Mouse (Mus musculus): ENCODE results near the gene Parp12. TPM values are rescaled to one million over a fixed set of nuclear protein-coding genes. Genes with fewer than 3 reads are reported as not detected.
A peak's percentile ranks its signal among the peaks of the same experiment; 100 is the strongest.

Parp12 gene
- 1 to 10 TPM; 4.8 to 7.7 TPM for total RNA-seq (2021)
- long read RNA-seq, experiment 1, partial matches to known transcripts = 1 of 6 reads
- long read RNA-seq, experiment 1, other reads (novel, unspliced or antisense) = 1 of 6 reads
- long read RNA-seq, experiment 2, transcript Parp12-201 (12 exons, 3,231 nt) = major isoform, 5 of 6 reads
- long read RNA-seq, experiment 2, partial matches to known transcripts = 0 of 6 reads
- long read RNA-seq, experiment 2, other reads (novel, unspliced or antisense) = 1 of 6 reads

DNA sequence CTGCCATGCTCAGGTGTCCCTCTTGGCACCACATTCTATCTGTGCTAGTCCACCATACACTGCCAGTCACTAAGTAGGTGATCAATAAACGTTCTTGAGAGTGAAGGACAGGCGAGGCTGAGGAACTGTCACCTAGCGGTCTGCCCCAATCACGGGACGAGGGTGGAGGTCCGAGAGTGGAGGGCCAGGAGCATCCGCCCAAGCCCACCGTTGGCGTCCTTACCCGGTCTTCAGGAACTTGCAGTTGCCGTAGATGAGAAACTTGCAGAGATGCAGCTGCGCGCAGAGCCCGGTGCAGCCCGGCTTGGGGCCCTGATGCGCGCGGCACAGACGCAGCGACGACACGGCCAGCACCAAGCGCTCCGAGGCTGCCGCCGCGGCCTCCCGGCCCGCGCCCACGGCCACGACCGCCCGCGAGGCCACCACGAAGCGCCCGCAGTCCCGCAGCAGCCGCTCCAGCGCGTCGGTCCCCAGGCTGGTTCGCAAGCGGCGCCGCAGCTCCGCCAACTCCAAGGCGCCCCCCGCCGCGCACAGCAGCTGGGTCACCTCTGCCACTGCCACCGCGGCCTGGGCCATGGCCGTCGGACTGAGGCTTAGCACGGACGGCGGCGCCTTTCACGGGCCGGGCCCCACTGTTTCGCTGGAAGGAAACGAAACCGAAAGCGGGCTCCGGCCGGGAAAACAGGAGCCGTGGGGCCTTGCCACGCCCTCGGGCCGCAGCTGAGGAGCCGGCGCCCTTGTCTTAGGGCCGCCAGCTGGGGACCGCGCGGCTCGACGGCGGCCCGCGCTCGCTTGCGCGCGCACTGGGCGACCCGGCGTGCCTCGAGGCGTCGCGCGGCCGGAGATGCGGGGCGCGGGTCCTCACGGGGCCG is at the start of gene Parp12:
Gene Parp12, minus strand, starts transcription at position 766 of the 872 bp plus-strand sequence.
- no peak for TF ChIP-seq CTCF (conservative IDR thresholded peaks at IDR 0.05)
- H3K27ac ChIP-seq = peak within 1 kb of the TSS; percentile 76
- peak; percentile 19 to 32 for DNase-seq (ENCODE audit: low spot score in 2 of 2)
- peak within 1 kb of the TSS; percentile 58 for H3K4me3 ChIP-seq

DNA sequence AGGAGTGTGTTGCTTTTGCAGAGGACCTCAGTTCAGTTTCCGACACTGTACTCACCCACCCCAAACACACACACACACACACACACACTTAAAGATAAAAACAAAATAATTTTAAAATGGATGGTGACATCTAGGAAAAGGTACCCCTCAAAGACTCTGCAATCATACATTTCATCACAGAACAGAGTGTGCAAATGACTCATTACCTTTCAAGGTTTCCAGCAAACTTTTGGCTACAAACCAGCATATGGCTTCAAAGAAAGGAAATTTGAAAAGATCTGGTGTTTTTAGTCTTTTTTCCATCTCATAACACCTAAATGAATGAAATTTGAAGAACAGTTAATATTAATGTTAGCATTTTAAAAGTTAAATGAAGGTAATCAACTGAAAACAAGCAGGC is 46.7 kb upstream of the Parp12 start:
- Histone ChIP-seq H3K27ac (no peak overlapping the region), H3K4me3 (no peak overlapping the region)
- no peak for DNase-seq (ENCODE audit: low spot score in 2 of 2)
- no peak for TF ChIP-seq CTCF (conservative IDR thresholded peaks at IDR 0.05)

DNA sequence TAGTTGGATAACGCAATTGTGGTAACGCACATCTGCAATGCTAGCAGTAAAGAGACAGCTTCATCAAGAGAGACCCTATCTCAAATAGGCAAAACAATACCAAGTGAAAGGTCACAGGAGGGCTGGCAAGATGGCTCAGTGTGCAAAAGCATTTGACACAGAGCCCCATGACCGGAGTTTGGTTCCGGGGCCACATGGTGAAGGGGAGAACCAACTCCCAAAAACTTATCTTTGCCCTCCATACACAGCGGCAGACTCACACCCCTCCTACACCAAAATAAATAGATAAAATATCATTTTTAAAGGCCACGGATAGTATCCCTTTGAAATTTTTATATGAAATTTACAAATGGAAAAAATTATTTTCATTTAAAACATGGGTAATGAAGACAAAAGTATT is 43.8 kb upstream of the Parp12 start:
- H3K27ac ChIP-seq = no peak overlapping the region
- TF ChIP-seq CTCF (conservative IDR thresholded peaks at IDR 0.05) = no peak

DNA sequence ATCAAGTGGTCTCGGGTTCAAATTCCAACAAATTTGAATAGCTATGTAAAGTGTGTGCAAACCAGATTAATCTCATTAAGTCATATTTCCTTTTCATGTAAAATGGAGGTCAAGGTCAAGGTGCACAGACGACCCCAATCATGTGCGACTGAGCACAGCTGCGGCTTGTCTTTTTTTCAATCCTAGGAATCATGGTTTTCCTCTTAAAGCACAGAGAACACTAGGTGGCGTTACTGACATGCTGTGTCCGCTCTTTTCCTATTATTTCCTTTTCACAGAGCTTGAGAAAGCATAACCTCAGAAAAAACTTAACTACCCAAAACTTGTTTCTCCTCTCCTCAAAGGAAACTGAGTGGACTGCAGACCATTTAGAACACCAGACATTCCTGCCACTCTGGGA is 27.9 kb upstream of the Parp12 start:
- no peak for DNase-seq (ENCODE audit: low spot score in 2 of 2)
- no peak overlapping the region for H3K4me3 ChIP-seq
- TF ChIP-seq CTCF (conservative IDR thresholded peaks at IDR 0.05) = peak; percentile 75
- no peak overlapping the region for H3K27ac ChIP-seq

More for the DNA sequence above, 43.8 kb upstream of the Parp12 start:
- DNase-seq (ENCODE audit: low spot score in 2 of 2) = no peak
- no peak overlapping the region for H3K4me3 ChIP-seq

DNA sequence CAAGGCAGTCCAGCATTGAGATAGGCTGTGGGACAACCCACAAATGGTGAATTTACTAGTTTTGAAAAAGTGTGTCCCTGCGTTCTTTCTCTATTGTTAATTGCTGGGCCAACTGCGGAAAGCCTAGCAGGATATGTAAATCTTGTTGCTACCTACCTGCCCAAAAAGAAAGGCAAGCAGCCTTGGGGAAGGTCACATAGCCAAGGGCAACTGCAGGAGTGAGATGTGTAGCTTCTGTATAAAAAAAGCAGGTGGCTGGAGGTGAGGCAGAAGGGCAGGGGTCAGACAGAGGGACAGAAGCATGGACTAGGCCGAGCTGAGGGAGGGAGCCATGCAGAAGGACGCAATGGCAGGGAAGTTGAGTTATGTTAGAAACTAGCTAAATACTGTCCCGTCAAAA is 14.4 kb upstream of the Parp12 start:
- H3K27ac ChIP-seq = no peak overlapping the region
- DNase-seq (ENCODE audit: low spot score in 2 of 2) = no peak
- TF ChIP-seq CTCF (conservative IDR thresholded peaks at IDR 0.05) = no peak

DNA sequence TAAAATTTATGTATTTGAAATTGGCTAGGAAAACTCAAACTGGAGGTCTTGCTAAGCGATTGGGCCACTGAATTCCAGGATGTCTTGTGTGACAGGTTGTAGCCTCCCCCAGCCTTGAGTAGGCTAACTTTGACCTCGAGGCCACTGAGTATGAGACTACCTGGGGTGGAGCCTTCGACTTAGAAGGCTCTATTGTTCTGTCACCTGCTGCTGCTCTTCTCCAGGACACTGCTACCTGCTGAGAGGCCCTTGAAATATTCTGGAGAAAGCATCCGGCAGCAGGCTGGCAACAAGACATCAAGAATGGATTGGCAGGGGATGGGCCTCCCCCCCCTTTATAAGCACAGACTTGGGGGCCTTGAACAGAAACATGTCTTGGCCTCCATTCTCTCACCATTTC is 13.3 kb upstream of the Parp12 start:
- Histone ChIP-seq H3K27ac (no peak overlapping the region), H3K4me3 (no peak overlapping the region)
- DNase-seq (ENCODE audit: low spot score in 2 of 2) = no peak
- no peak for TF ChIP-seq CTCF (conservative IDR thresholded peaks at IDR 0.05)

More for the DNA sequence above, 14.4 kb upstream of the Parp12 start:
- no peak overlapping the region for H3K4me3 ChIP-seq

DNA sequence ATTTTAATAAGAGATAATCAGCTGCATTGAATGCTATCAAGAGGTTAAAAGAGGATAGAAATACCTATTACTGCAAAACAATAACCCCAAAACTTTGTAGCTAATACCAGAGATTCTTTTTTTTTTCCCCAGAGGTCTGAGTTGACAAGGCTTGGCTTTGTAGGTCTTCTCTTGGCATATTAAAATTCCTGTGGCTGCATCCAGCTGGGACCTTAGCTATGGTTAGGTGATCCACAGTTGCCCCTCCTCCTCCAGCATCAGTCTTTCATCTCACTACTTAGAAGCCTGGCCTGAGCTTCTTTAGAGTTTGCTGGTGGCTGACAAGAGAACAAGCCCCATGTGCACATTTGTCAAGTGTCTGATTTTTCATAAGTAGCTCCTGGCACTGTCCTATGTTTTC is 6.6 kb upstream of the Parp12 start:
- Histone ChIP-seq H3K4me3 (no peak overlapping the region), H3K27ac (no peak overlapping the region)
- no peak for TF ChIP-seq CTCF (conservative IDR thresholded peaks at IDR 0.05)
- DNase-seq (ENCODE audit: low spot score in 2 of 2) = no peak

DNA sequence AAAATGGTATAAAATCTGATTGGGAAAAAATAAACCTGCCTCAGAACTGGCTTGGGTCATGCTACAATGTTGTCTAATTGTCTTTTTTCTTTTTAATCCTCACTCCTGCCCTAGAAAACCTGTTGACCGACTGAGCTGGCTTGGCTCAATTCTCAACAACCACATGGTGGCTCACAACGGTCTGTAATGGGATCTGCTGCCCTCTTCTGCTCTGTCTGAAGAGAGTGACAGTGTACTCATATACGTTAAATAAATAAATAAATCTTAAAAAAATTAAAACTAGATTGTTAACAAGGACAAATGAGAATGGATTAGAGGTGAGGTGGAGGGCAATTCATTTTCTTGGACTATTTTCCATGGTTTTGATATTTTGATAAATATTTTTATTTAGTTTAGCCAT is 2.5 kb upstream of the Parp12 start:
- DNase-seq (ENCODE audit: low spot score in 2 of 2) = no peak
- Histone ChIP-seq H3K27ac (no peak overlapping the region), H3K4me3 (no peak overlapping the region)
- peak; percentile 23 for TF ChIP-seq CTCF (conservative IDR thresholded peaks at IDR 0.05)

DNA sequence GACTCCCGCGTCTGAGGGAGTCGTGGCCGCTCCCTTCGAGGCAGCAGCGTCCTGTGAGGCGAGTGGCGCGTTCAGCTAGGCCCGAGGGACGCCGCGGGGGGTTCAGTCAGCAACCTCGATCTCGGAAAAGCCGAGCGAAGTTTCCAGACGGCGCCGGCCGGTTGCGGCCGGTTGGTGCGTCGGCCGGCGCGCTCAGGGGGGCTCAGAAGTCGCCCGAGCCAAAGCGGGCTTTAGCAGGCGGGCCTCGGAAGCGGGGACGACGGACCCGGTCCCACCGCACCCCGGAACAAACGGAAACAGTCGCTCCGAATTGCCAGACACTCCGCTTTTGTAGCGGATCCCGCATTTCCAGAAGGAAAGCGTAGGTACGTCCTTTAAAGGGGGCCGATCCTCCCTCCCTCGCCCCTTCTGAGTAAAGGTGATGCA is 320 bp upstream of the Parp12 start:
- no peak for TF ChIP-seq CTCF (conservative IDR thresholded peaks at IDR 0.05)
- DNase-seq (ENCODE audit: low spot score in 2 of 2) = no peak
- Histone ChIP-seq H3K4me3 (peak overlapping the region; percentile 58), H3K27ac (peak overlapping the region; percentile 76; the same call in 1 of the 2 replicates)

DNA sequence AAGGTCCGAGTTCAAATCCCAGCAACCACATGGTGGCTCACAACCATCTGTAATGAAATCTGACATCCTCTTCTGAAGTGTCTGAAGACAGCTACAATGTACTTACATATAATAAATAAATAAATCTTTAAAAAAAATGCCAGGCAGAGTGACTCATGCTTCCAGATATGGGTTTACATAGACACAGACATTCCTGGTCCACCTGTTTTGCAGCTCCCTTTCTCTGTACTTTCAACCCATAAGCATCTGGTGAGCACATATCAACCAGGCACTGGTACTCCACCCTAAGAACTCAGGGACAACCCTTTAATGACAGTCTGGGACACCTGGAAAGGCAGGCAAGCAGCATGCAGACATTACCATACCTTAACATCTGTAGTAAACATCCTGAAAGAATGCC is 2.7 kb downstream of the Parp12 start:
- DNase-seq (ENCODE audit: low spot score in 2 of 2) = no peak
- no peak for TF ChIP-seq CTCF (conservative IDR thresholded peaks at IDR 0.05)
- no peak overlapping the region for H3K27ac ChIP-seq
- H3K4me3 ChIP-seq = no peak overlapping the region

DNA sequence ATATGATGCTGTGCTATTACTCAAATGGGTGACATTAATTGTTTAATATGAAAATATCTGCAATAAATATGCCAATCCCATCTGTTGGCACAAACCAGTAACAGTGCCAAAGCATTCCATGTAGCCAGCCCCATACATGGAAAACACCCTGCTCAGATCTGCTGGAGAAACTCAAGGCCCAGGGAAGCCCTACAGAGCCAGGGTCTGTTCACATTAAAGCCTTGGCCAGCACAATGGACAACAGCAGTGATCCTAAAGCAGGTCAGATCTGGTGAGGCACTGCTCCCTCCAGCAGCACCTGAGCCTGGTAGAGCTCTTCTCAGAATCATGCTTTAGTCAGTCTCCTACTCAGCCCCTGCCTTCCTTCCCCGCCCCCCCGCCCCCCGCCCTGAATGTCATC is 5.0 kb downstream of the Parp12 start:
- Histone ChIP-seq H3K27ac (no peak overlapping the region), H3K4me3 (no peak overlapping the region)
- DNase-seq (ENCODE audit: low spot score in 2 of 2) = no peak
- no peak for TF ChIP-seq CTCF (conservative IDR thresholded peaks at IDR 0.05)

DNA sequence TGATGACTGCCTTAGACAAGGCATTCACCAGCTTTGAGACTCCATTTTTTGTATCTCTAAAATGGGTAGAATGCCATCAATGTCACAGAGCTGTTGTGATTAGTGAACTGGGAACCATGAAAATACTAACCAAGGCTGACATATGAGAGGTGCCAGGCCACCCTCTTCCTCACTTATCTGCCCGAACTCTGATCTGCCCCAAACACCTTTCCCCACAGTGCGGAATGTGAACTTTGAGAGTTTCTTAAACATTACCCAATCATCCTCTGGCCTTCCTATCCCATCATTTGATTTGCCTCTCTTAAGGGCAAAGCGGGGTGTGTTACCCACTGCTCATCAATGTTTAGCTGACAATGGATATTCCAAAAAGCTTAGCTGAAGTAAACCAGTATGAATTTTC is 5.4 kb downstream of the Parp12 start:
- TF ChIP-seq CTCF (conservative IDR thresholded peaks at IDR 0.05) = no peak
- DNase-seq (ENCODE audit: low spot score in 2 of 2) = no peak
- H3K4me3 ChIP-seq = no peak overlapping the region
- no peak overlapping the region for H3K27ac ChIP-seq

DNA sequence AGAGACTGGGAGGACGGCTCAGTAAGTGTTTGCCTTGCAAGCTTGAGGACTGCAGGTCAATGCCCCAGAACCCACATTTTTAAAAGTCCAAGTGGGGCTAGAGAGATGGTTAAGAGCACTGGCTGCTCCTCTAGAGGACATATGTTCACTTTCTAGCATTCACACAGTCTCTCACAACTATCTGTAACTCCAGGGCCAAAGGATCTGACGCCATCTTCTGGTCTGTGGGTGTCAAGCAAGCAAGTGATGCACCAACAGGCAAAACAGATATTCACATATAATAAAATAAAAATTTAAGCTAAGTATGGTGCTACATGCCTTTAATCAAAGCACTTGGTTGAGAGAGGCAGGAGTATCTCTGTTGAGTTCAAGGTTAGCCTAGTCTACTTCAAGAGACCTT is 11.3 kb downstream of the Parp12 start:
- no peak for DNase-seq (ENCODE audit: low spot score in 2 of 2)

DNA sequence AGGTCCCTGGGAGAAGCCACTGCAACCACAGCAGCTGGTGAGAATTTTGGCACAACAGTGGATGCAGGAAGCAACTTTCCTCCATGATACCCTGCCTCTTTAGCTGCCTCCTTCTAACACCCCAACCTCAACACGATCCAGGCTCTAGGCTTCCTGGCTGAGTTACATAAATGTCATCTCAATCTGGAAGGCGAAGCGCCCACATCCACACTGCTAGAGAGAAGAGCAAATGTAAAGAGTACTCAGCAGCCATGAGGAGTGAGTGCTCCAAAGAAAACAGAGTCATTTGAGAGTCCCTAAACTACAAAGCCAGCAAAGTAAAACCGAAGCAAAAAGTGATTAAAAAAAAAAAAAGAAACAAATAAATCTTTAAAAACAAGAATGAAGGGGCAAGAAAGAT is 13.5 kb downstream of the Parp12 start:
- DNase-seq (ENCODE audit: low spot score in 2 of 2) = no peak
- H3K4me3 ChIP-seq = no peak overlapping the region
- H3K27ac ChIP-seq = no peak overlapping the region
- TF ChIP-seq CTCF (conservative IDR thresholded peaks at IDR 0.05) = no peak

More for the DNA sequence above, 11.3 kb downstream of the Parp12 start:
- Histone ChIP-seq H3K4me3 (no peak overlapping the region), H3K27ac (no peak overlapping the region)
- peak; percentile 54 for TF ChIP-seq CTCF (conservative IDR thresholded peaks at IDR 0.05)
